Mouse (Mus musculus) NIH3T3 (cell line): ENCODE measurements around the gene Popdc2.

Experiments used
- DNase-seq: peaks from one replicate; pipeline ENCODE4 v3.0.0-alpha.2; 2012; ENCODE audit warnings: low read depth

Gene Popdc2

GRCm38 (mm10) chr16:38401468-38401867 lies 39.5 kb downstream of the Popdc2 start:
- DNase-seq = no peak

DNA sequence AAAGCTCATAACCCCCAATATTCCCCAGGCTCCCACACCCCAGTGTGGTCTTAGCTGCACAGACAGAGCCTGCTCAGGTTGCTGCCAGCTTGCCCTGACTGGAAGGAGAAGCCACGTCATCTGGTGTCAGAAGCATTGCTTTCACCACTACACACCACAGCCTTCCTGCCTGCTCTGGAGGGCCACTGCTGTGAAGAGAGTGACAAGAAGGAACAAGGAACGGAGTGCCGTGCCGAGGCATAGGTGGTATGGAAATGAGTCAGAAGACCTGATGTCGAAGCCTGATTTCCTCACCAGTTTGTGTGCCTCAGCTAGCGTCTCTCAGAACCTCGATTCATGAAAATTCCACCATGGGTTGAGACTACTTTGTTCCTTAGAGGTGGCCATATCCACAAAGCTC lies 41.6 kb downstream of the Popdc2 start:
- DNase-seq = no peak

DNA sequence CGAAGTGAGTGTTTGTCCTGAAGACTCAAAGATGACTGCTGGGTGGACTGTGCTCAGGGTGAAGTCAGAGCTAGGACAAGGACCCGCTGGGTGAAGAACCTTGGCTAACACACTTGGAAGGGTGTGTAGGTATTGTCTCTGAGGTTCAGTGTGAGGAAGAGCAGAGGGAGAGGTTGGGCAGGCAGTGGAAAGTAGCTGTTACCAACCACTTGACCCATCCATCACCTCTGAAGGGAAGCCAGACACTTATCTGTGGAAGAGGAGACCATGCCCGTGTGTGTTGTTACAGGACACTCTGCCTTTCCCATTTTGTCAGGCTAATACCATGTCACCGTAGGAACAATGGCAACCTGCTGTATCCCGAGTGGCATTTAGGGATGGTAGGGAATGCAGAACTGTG lies 44.3 kb downstream of the Popdc2 start:
- no peak for DNase-seq

DNA sequence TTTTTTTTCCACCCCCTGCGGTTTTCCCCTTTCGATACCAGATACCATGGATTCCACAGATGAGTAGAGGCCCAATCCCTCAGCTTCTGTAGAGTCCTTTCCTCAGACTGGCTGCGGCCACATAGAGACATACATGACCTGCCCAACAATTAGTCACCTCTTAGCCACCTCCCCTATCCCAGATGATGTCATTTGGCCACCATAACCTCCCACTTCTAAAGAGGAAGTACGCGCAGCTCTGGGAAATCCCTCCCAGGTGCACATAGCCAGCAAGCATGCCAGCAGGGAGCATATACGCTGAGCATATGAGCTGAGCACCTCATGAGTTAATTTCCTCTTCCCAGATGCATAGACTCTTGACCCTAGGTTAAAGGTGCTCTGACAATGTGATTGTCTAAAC lies 44.7 kb downstream of the Popdc2 start:
- DNase-seq = no peak

GRCm38 (mm10) chr16:38407584-38407983 lies 45.6 kb downstream of the Popdc2 start:
- DNase-seq = no peak

GRCm38 (mm10) chr16:38408416-38408815 lies 46.4 kb downstream of the Popdc2 start:
- DNase-seq = no peak

DNA sequence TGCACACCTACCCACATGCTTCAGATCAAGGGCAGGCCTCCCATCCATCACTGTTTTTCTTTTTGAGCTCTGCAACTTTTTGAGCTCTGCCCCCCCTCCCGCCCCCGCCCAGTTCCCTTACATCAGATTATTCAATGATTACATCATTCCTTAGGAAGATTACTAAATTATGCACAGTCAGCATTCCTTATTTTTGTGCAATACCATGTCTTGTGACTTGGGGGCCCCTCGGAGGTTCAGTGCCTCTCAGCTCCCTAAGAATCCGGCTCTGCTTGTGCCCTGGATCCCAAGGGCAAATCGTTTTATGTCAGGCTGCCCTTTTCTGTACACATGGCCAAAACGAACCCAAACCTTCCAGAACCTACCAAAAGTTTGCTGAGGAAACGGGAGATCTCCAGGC lies 52.9 kb downstream of the Popdc2 start:
- DNase-seq = peak; percentile 31

- DNase-seq = no peak
These were observed 63.4 kb downstream of the Popdc2 start for GRCm38 (mm10) chr16:38425374-38425773.

GRCm38 (mm10) chr16:38425799-38426198 lies 63.8 kb downstream of the Popdc2 start:
- no peak for DNase-seq
